Mouse (Mus musculus): ENCODE results near the gene Parp3. TPM values are rescaled to one million over a fixed set of nuclear protein-coding genes. Genes with fewer than 3 reads are reported as not detected.
A peak's percentile ranks its signal among the peaks of the same experiment; 100 is the strongest.

The Parp3 gene
- polyA plus RNA-seq, 1 experiment from 2014 or later = 0.76 TPM

GRCm38 (mm10) chr9:106457163-106457559 lies 19.6 kb downstream of the Parp3 start:
- Histone ChIP-seq H3K9me3 (ENCODE audit: control insufficient read depth, low read length) (no peaks in the 10 kb centered on the region), H3K4me2 (ENCODE audit: low read length) (peak overlapping the region; percentile 100), H3K4me3 (replicated peaks; ENCODE audit: low read depth, low read length) (peak overlapping the region; percentile 80), H3K36me3 (ENCODE audit: control insufficient read depth, insufficient read depth, low read length) (peaks cover 30% of the 10 kb centered on the region), H3K27ac (replicated peaks; ENCODE audit: low read depth, low read length) (peak overlapping the region; percentile 96), H3K4me1 (ENCODE audit: control insufficient read depth, insufficient read depth, low read length) (peaks cover 48% of the 10 kb centered on the region), H3K27me3 (ENCODE audit: control insufficient read depth, insufficient read depth, low read length) (no peaks in the 10 kb centered on the region), H3K9ac (replicated peaks; ENCODE audit: low read length) (peak overlapping the region; percentile 95)
- DNase-seq (no peak), ATAC-seq (ENCODE audit: low FRiP score, low TSS enrichment) (no peak)
- WGBS = 30% methylated on average over 9 of the region's 9 CpGs

- no peaks in the 10 kb centered on the region for H3K9me3 ChIP-seq (ENCODE audit: control insufficient read depth, low read length)
- peak overlapping the region; percentile 80 for H3K4me3 ChIP-seq (replicated peaks; ENCODE audit: low read depth, low read length)
- H3K9ac ChIP-seq (replicated peaks; ENCODE audit: low read length) = peak overlapping the region; percentile 95
- H3K27ac ChIP-seq (replicated peaks; ENCODE audit: low read depth, low read length) = peak overlapping the region; percentile 96
- ATAC-seq (ENCODE audit: low FRiP score, low TSS enrichment) (no peak), DNase-seq (peak; percentile 70)
- peaks cover 23% of the 10 kb centered on the region for H3K36me3 ChIP-seq (ENCODE audit: control insufficient read depth, insufficient read depth, low read length)
- H3K27me3 ChIP-seq (ENCODE audit: control insufficient read depth, insufficient read depth, low read length) = no peaks in the 10 kb centered on the region
- peaks cover 48% of the 10 kb centered on the region for H3K4me1 ChIP-seq (ENCODE audit: control insufficient read depth, insufficient read depth, low read length)
- peak overlapping the region; percentile 100 for H3K4me2 ChIP-seq (ENCODE audit: low read length)
- WGBS = 19% methylated on average over 15 of the region's 15 CpGs
These were observed 20.2 kb downstream of the Parp3 start for GRCm38 (mm10) chr9:106456325-106457162.

- peak; percentile 36 for ATAC-seq (ENCODE audit: low FRiP score, low TSS enrichment)
- H3K9ac ChIP-seq (replicated peaks; ENCODE audit: low read length) = peak overlapping the region; percentile 95
- H3K27ac ChIP-seq (replicated peaks; ENCODE audit: low read depth, low read length) = peak overlapping the region; percentile 96
- DNase-seq = peak; percentile 76
- under 1% methylated on average over 17 of the region's 17 CpGs for WGBS
- H3K27me3 ChIP-seq (ENCODE audit: control insufficient read depth, insufficient read depth, low read length) = no peaks in the 10 kb centered on the region
- peaks cover 48% of the 10 kb centered on the region for H3K4me1 ChIP-seq (ENCODE audit: control insufficient read depth, insufficient read depth, low read length)
- no peaks in the 10 kb centered on the region for H3K9me3 ChIP-seq (ENCODE audit: control insufficient read depth, low read length)
- H3K36me3 ChIP-seq (ENCODE audit: control insufficient read depth, insufficient read depth, low read length) = peaks cover 10% of the 10 kb centered on the region
- H3K4me2 ChIP-seq (ENCODE audit: low read length) = peak overlapping the region; percentile 100
- peak overlapping the region; percentile 80 for H3K4me3 ChIP-seq (replicated peaks; ENCODE audit: low read depth, low read length)
These were observed 21.7 kb downstream of the Parp3 start for GRCm38 (mm10) chr9:106454888-106455681.

GRCm38 (mm10) chr9:106454071-106454761 lies 22.5 kb downstream of the Parp3 start:
- ATAC-seq (ENCODE audit: low FRiP score, low TSS enrichment) = peak; percentile 18; the same call in 1 of the 2 replicates
- peaks cover 45% of the 10 kb centered on the region for H3K4me1 ChIP-seq (ENCODE audit: control insufficient read depth, insufficient read depth, low read length)

GRCm38 (mm10) chr9:106453271-106454070 lies 23.3 kb downstream of the Parp3 start, which contains the start of gene Pcbp4:
Gene Pcbp4, plus strand, starts transcription at chr9:106453291.
- Histone ChIP-seq H3K4me1 (ENCODE audit: control insufficient read depth, insufficient read depth, low read length) (peaks cover 48% of the 10 kb centered on the region), H3K27ac (replicated peaks; ENCODE audit: low read depth, low read length) (peak within 1 kb of the TSS; percentile 96), H3K27me3 (ENCODE audit: control insufficient read depth, insufficient read depth, low read length) (no peaks in the 10 kb centered on the region), H3K36me3 (ENCODE audit: control insufficient read depth, insufficient read depth, low read length) (peaks cover 2% of the 10 kb centered on the region; the same call in 1 of the 2 replicates), H3K9ac (replicated peaks; ENCODE audit: low read length) (peak within 1 kb of the TSS; percentile 95), H3K4me3 (replicated peaks; ENCODE audit: low read depth, low read length) (peak within 1 kb of the TSS; percentile 80), H3K9me3 (ENCODE audit: control insufficient read depth, low read length) (no peaks in the 10 kb centered on the region), H3K4me2 (ENCODE audit: low read length) (peak within 1 kb of the TSS; percentile 100)
- peak; percentile 68 for ATAC-seq (ENCODE audit: low FRiP score, low TSS enrichment)
- WGBS = under 1% methylated on average over 61 of the region's 74 CpGs
- DNase-seq = peak; percentile 83

More at GRCm38 (mm10) chr9:106454071-106454761, 22.5 kb downstream of the Parp3 start:
- Histone ChIP-seq H3K4me3 (replicated peaks; ENCODE audit: low read depth, low read length) (peak overlapping the region; percentile 80), H3K9ac (replicated peaks; ENCODE audit: low read length) (peak overlapping the region; percentile 95), H3K4me2 (ENCODE audit: low read length) (peak overlapping the region; percentile 100), H3K27me3 (ENCODE audit: control insufficient read depth, insufficient read depth, low read length) (no peaks in the 10 kb centered on the region), H3K9me3 (ENCODE audit: control insufficient read depth, low read length) (no peaks in the 10 kb centered on the region), H3K27ac (replicated peaks; ENCODE audit: low read depth, low read length) (peak overlapping the region; percentile 96), H3K36me3 (ENCODE audit: control insufficient read depth, insufficient read depth, low read length) (peaks cover 5% of the 10 kb centered on the region; the same call in 1 of the 2 replicates)
- DNase-seq = peak; percentile 66
- WGBS = under 1% methylated on average over 19 of the region's 20 CpGs

- ATAC-seq (ENCODE audit: low FRiP score, low TSS enrichment) (peak; percentile 7; the same call in 1 of the 2 replicates), DNase-seq (peak; percentile 65)
- Histone ChIP-seq H3K4me3 (replicated peaks; ENCODE audit: low read depth, low read length) (peak overlapping the region; percentile 80), H3K9ac (replicated peaks; ENCODE audit: low read length) (peak overlapping the region; percentile 95), H3K9me3 (ENCODE audit: control insufficient read depth, low read length) (no peaks in the 10 kb centered on the region), H3K27me3 (ENCODE audit: control insufficient read depth, insufficient read depth, low read length) (no peaks in the 10 kb centered on the region), H3K4me1 (ENCODE audit: control insufficient read depth, insufficient read depth, low read length) (peaks cover 48% of the 10 kb centered on the region), H3K36me3 (ENCODE audit: control insufficient read depth, insufficient read depth, low read length) (no peaks in the 10 kb centered on the region; the same call in 1 of the 2 replicates), H3K4me2 (ENCODE audit: low read length) (peak overlapping the region; percentile 100), H3K27ac (replicated peaks; ENCODE audit: low read depth, low read length) (peak overlapping the region; percentile 96)
- WGBS = 2% methylated on average over 6 of the region's 7 CpGs
These were observed 23.9 kb downstream of the Parp3 start for GRCm38 (mm10) chr9:106452821-106453220.

GRCm38 (mm10) chr9:106452351-106452750 lies 24.4 kb downstream of the Parp3 start:
- Histone ChIP-seq H3K27me3 (ENCODE audit: control insufficient read depth, insufficient read depth, low read length) (no peaks in the 10 kb centered on the region), H3K27ac (replicated peaks; ENCODE audit: low read depth, low read length) (peak overlapping the region; percentile 96; the same call in 1 of the 2 replicates), H3K9ac (replicated peaks; ENCODE audit: low read length) (peak overlapping the region; percentile 95; the same call in 1 of the 2 replicates), H3K4me1 (ENCODE audit: control insufficient read depth, insufficient read depth, low read length) (peaks cover 46% of the 10 kb centered on the region), H3K9me3 (ENCODE audit: control insufficient read depth, low read length) (no peaks in the 10 kb centered on the region), H3K36me3 (ENCODE audit: control insufficient read depth, insufficient read depth, low read length) (no peaks in the 10 kb centered on the region; the same call in 1 of the 2 replicates), H3K4me3 (replicated peaks; ENCODE audit: low read depth, low read length) (peak overlapping the region; percentile 80; the same call in 1 of the 2 replicates), H3K4me2 (ENCODE audit: low read length) (peak overlapping the region; percentile 100)
- no peak for DNase-seq
- WGBS = 14% methylated on average over 6 of the region's 6 CpGs
- no peak for ATAC-seq (ENCODE audit: low FRiP score, low TSS enrichment)
